Comparison of ENCODE assay signal across 10 mouse cellular contexts in genomic region chr5:74198446-74198845, GRCm38 (mm10). TPM values are rescaled to one million over a fixed set of nuclear protein-coding genes. Genes with fewer than 3 reads are reported as not detected.
A peak's percentile ranks its signal among the peaks of the same experiment; 100 is the strongest.
DNase-seq lines count a peak whose midpoint lies in the region; ATAC-seq lines count a peak whose summit lies in the region.
"Had no signal": no experiment of that assay in that cellular context is flagged by ENCODE, and none has a peak within 500 bp of the region (broad histone marks: within the 10 kb centered on the region; RNA-seq: fewer than 3 reads in every experiment).

No protein-coding gene starts in this region.

- no peak for ATAC-seq in hindbrain, embryonic 16.5 days
- ATAC-seq in neural tube, embryonic 11.5 days (ENCODE audit: insufficient read depth, low FRiP score, low TSS enrichment) = no peak
- no peak for ATAC-seq in erythroid progenitor cell, adult 5-6 weeks (replicated peaks; ENCODE audit: low FRiP score, poor library complexity, severe bottlenecking)
- ATAC-seq in activated CD4-positive, CD25-positive, alpha-beta regulatory T cell, adult 4 months = no peak

- 84% methylated on average over 11 of the region's 11 CpGs for WGBS in hindbrain, embryonic 10.5 days
- 63% methylated on average over 11 of the region's 11 CpGs for WGBS in hindbrain, embryonic 16.5 days
- WGBS in neural tube, embryonic 11.5 days = 79% methylated on average over 11 of the region's 11 CpGs
- WGBS in limb, embryonic 10.5 days = 85% methylated on average over 11 of the region's 11 CpGs

- peaks cover 36% of the 10 kb centered on the region for H3K36me3 ChIP-seq in hindbrain, embryonic 10.5 days
- no peaks in the 10 kb centered on the region for H3K36me3 ChIP-seq in hindbrain, embryonic 16.5 days (ENCODE audit: control insufficient read depth, insufficient read depth, low read length)
- H3K36me3 ChIP-seq in neural tube, embryonic 11.5 days (ENCODE audit: control insufficient read depth, insufficient read depth, low read length) = peaks cover 12% of the 10 kb centered on the region
- peaks cover 47% of the 10 kb centered on the region for H3K36me3 ChIP-seq in limb, embryonic 10.5 days

- no peak overlapping the region for H3K9ac ChIP-seq in hindbrain, embryonic 16.5 days (ENCODE audit: low read depth, low read length)
- H3K9ac ChIP-seq in neural tube, embryonic 11.5 days (ENCODE audit: low read length) = no peak overlapping the region

- 0 out of 2 replicates have a peak overlapping the region, but pooled peaks have one; percentile 1 for H3K4me3 ChIP-seq in hindbrain, embryonic 10.5 days
- H3K4me3 ChIP-seq in hindbrain, embryonic 16.5 days (ENCODE audit: low read length) = no peak overlapping the region
- no peak overlapping the region for H3K4me3 ChIP-seq in neural tube, embryonic 11.5 days (ENCODE audit: low read depth, low read length)
- peak overlapping the region; percentile 88; the same call in 1 of the 2 replicates for H3K4me3 ChIP-seq in limb, embryonic 10.5 days

- H3K9me3 ChIP-seq in hindbrain, embryonic 10.5 days = peaks cover 3% of the 10 kb centered on the region; the same call in 1 of the 2 replicates
- H3K9me3 ChIP-seq in hindbrain, embryonic 16.5 days (ENCODE audit: control insufficient read depth, low read length) = peaks cover 4% of the 10 kb centered on the region; the same call in 1 of the 2 replicates
- H3K9me3 ChIP-seq in neural tube, embryonic 11.5 days (ENCODE audit: control insufficient read depth, low read length) = no peaks in the 10 kb centered on the region
- no peaks in the 10 kb centered on the region for H3K9me3 ChIP-seq in limb, embryonic 10.5 days (replicated peaks)

- H3K4me1 ChIP-seq in hindbrain, embryonic 10.5 days (replicated peaks) = peaks cover 84% of the 10 kb centered on the region
- peaks cover 21% of the 10 kb centered on the region for H3K4me1 ChIP-seq in hindbrain, embryonic 16.5 days (ENCODE audit: control insufficient read depth, insufficient read depth, low read depth, low read length)
- peaks cover 27% of the 10 kb centered on the region for H3K4me1 ChIP-seq in neural tube, embryonic 11.5 days (ENCODE audit: control insufficient read depth, insufficient read depth, low read length)
- H3K4me1 ChIP-seq in limb, embryonic 10.5 days = peaks cover 85% of the 10 kb centered on the region

- H3K27me3 ChIP-seq in hindbrain, embryonic 10.5 days (ENCODE audit: insufficient read depth, poor library complexity, severe bottlenecking) = peaks cover 2% of the 10 kb centered on the region; the same call in 1 of the 2 replicates
- H3K27me3 ChIP-seq in hindbrain, embryonic 16.5 days (replicated peaks; ENCODE audit: control insufficient read depth, insufficient read depth, low read length) = no peaks in the 10 kb centered on the region
- no peaks in the 10 kb centered on the region for H3K27me3 ChIP-seq in neural tube, embryonic 11.5 days (ENCODE audit: control insufficient read depth, insufficient read depth, low read length)
- no peaks in the 10 kb centered on the region for H3K27me3 ChIP-seq in limb, embryonic 10.5 days (ENCODE audit: low read depth, poor library complexity, severe bottlenecking)

- DNase-seq in hindbrain, embryonic 10.5 days (ENCODE audit: low spot score) = no peak
- DNase-seq in neural tube, embryonic 11.5 days (ENCODE audit: low spot score) = no peak
- no peak for DNase-seq in neural tube, embryonic 10.5 days (ENCODE audit: extremely low spot score, low spot score)
- no peak for DNase-seq in limb, embryonic 10.5 days (ENCODE audit: low spot score)
- DNase-seq in testis, postnatal 10 days (ENCODE audit: low spot score) = no peak
- DNase-seq: cerebellum, adult 11-12 months; layer of hippocampus, postnatal 36 days had no signal

- 0 out of 2 replicates have a peak overlapping the region, but pooled peaks have one; percentile 40 for H3K27ac ChIP-seq in hindbrain, embryonic 10.5 days
- no peak overlapping the region for H3K27ac ChIP-seq in hindbrain, embryonic 16.5 days (ENCODE audit: low read depth, low read length)
- H3K27ac ChIP-seq in neural tube, embryonic 11.5 days (ENCODE audit: low read depth, low read length) = no peak overlapping the region
- H3K27ac ChIP-seq in limb, embryonic 10.5 days = peak overlapping the region; percentile 96

- no peak overlapping the region; the same call in 1 of the 2 replicates for H3K4me2 ChIP-seq in hindbrain, embryonic 16.5 days (ENCODE audit: low read length)
- H3K4me2 ChIP-seq in neural tube, embryonic 11.5 days (ENCODE audit: low read depth) = peak overlapping the region; percentile 15; the same call in 1 of the 2 replicates

RNA-seq across cellular contexts. Expression of gene Rasl11b, which starts 3.4 kb away (rescaled TPM):
- polyA plus RNA-seq in hindbrain, embryonic 10.5 days (2016; fragmentation: Nextera tagmentation; extraction: Ambion mirVana) = 30.5 and 32.7 TPM in 2 replicates
- 19.9 and 20.7 TPM in 2 replicates for polyA plus RNA-seq in hindbrain, embryonic 16.5 days (2015; fragmentation: Nextera tagmentation; extraction: Ambion mirVana)
- polyA plus RNA-seq in neural tube, embryonic 11.5 days (2014; fragmentation: Nextera tagmentation; extraction: Ambion mirVana) = 38.7 and 41.3 TPM in 2 replicates
- 40.7 and 91.2 TPM in 2 replicates for polyA plus RNA-seq in limb, embryonic 10.5 days (2016; fragmentation: Nextera tagmentation; extraction: Ambion mirVana)
- not detected in 2 replicates for total RNA-seq in erythroid progenitor cell, adult 5-6 weeks (2015; ENCODE audit: low replicate concordance)
- total RNA-seq in erythroid progenitor cell, adult 5-6 weeks (2017; ENCODE audit: low replicate concordance) = not detected in 2 replicates
- polyA plus RNA-seq in activated CD4-positive, CD25-positive, alpha-beta regulatory T cell, adult 4 months (2017; shearing (Covaris generic)) = 1 to 10 TPM; 2.7 to 4.0 TPM

Comparison
In these comparisons a context has a peak if more than half of its experiments do, and no peak if none do; other contexts are left out.
1. H3K27ac ChIP-seq: peak in hindbrain, embryonic 10.5 days (single experiment) and limb, embryonic 10.5 days (single experiment); none in hindbrain, embryonic 16.5 days (single experiment) and neural tube, embryonic 11.5 days (single experiment).
2. H3K4me3 ChIP-seq: peak in hindbrain, embryonic 10.5 days (single experiment) and limb, embryonic 10.5 days (single experiment); none in hindbrain, embryonic 16.5 days (single experiment) and neural tube, embryonic 11.5 days (single experiment).